Mouse (Mus musculus) ES-E14 (cell line): ENCODE measurements around the gene Ppp1r16b. TPM values are rescaled to one million over a fixed set of nuclear protein-coding genes. Genes with fewer than 3 reads are reported as not detected.
A peak's percentile ranks its signal among the peaks of the same experiment; 100 is the strongest.

Source experiments
- DNase-seq: peaks from one replicate; pipeline ENCODE4 v3.0.0-alpha.2; 2013; ENCODE audit warnings: low read depth, low spot score
- H3K27ac ChIP-seq: 2 replicates; pipeline ENCODE4 v1.5.1; 2012; ENCODE audit warnings: low read depth, mild to moderate bottlenecking, low read length, moderate library complexity, mixed read lengths; ENCODE audit not compliant: poor library complexity, insufficient read depth, severe bottlenecking
- H3K36me3 ChIP-seq: 2 replicates; pipeline ENCODE4 v1.6.1; 2012; ENCODE audit warnings: mild to moderate bottlenecking, low read length, moderate library complexity, mixed read lengths; ENCODE audit not compliant: control insufficient read depth, poor library complexity, insufficient read depth, severe bottlenecking
- H3K4me1 ChIP-seq, 2 experiments: fragments of 150-350 bp in 1 of 2; sonication (generic) in 1 of 2; 2 replicates each; pipeline ENCODE4 v1.6.1; 2012; ENCODE audit warnings: low read length in 2 of 2, mild to moderate bottlenecking in 1 of 2, mixed read lengths in 1 of 2; ENCODE audit not compliant: control insufficient read depth in 2 of 2, insufficient read depth in 2 of 2, poor library complexity in 1 of 2
- H3K4me3 ChIP-seq, 2 experiments: fragments of 150-350 bp in 1 of 2; sonication (generic) in 1 of 2; 2 replicates each; pipeline ENCODE4 v1.5.1; 2012; ENCODE audit warnings: low read length in 2 of 2, low read depth in 1 of 2, mild to moderate bottlenecking in 1 of 2, mixed read lengths in 1 of 2; ENCODE audit not compliant: insufficient read depth in 1 of 2, poor library complexity in 1 of 2, severe bottlenecking in 1 of 2
- H3K9ac ChIP-seq: 2 replicates; pipeline ENCODE4 v1.6.1; 2012; ENCODE audit warnings: low read depth, mild to moderate bottlenecking, low read length, mixed read lengths; ENCODE audit not compliant: poor library complexity, insufficient read depth, severe bottlenecking
- H3K9me3 ChIP-seq: fragments of 150-350 bp; sonication (generic); 2 replicates; pipeline ENCODE4 v1.6.1; 2012; ENCODE audit warnings: low read depth, mild to moderate bottlenecking, low read length; ENCODE audit not compliant: control insufficient read depth, insufficient read depth
- CHD2 ChIP-seq: IDR thresholded peaks from 2 replicates; pipeline ENCODE4 v1.6.1; 2014; ENCODE audit warnings: mild to moderate bottlenecking, low read depth, low read length, inconsistent platforms
- HCFC1 ChIP-seq: IDR thresholded peaks from 2 replicates; pipeline ENCODE4 v1.6.1; 2012; ENCODE audit warnings: low read length, inconsistent platforms, borderline replicate concordance; ENCODE audit not compliant: insufficient read depth
- MAFK ChIP-seq: IDR thresholded peaks from 2 replicates; pipeline ENCODE4 v1.6.1; 2014; ENCODE audit warnings: mild to moderate bottlenecking, low read depth, low read length, inconsistent platforms; ENCODE audit not compliant: insufficient read depth
- ZC3H11A ChIP-seq: IDR thresholded peaks from 2 replicates; pipeline ENCODE4 v1.6.1; 2012; ENCODE audit warnings: low read depth, mild to moderate bottlenecking, inconsistent platforms, low read length, borderline replicate concordance
- ZNF384 ChIP-seq: IDR thresholded peaks from 2 replicates; pipeline ENCODE4 v1.6.1; 2012; ENCODE audit warnings: low read depth, low read length, inconsistent platforms
- in situ Hi-C, 2 experiments: fragments of 600-800 bp; cut with MboI; formaldehyde crosslinking; loops; one replicate each; pipeline ENCODE4 v1.15.1; 2025; ENCODE audit warnings: low sequenced_read_pairs in 2 of 2, inconsistent platforms in 1 of 2; ENCODE audit not compliant: unreplicated experiment in 2 of 2
- total RNA-seq: library from RNA; depleted of rRNA; stranded (reverse); fragments of 300-350 nt; gene quantifications from 2 replicates; pipeline ENCODE4 v1.2.3, GENCODE M21; 2012

The Ppp1r16b gene
- total RNA-seq, 1 experiment = 1.2 TPM

- H3K9me3 ChIP-seq = no peaks in the 10 kb centered on the region
- no peak overlapping the region for H3K9ac ChIP-seq
- peaks cover 0 to 5% of the 10 kb centered on the region in 2 experiments; a peak in 1 of 4 replicates for H3K4me1 ChIP-seq
- no peaks in the 10 kb centered on the region for H3K36me3 ChIP-seq
- peak; percentile 72 for DNase-seq
- H3K4me3 ChIP-seq = no peak overlapping the region
- TF ChIP-seq ZC3H11A = no peak; the same call in 1 of the 2 replicates
- H3K27ac ChIP-seq = no peak overlapping the region
- in situ Hi-C loops = no loop called here
Measured at GRCm38 (mm10) chr2:158745049-158745482, 79.9 kb downstream of the Ppp1r16b start.

- Histone ChIP-seq H3K4me3 (no peak overlapping the region), H3K27ac (no peak overlapping the region), H3K9me3 (no peaks in the 10 kb centered on the region), H3K4me1 (peaks cover 0 to 5% of the 10 kb centered on the region in 2 experiments; a peak in 1 of 4 replicates), H3K9ac (no peak overlapping the region), H3K36me3 (no peaks in the 10 kb centered on the region)
- DNase-seq = no peak
- in situ Hi-C loops = no loop called here
- TF ChIP-seq ZC3H11A (no peak), CHD2 (no peak), ZNF384 (no peak), HCFC1 (no peak), MAFK (no peak)
Measured at GRCm38 (mm10) chr2:158746164-158746563, 81.0 kb downstream of the Ppp1r16b start.

- no peak for TF ChIP-seq ZC3H11A
- TF ChIP-seq CHD2 = no peak
- no peak for TF ChIP-seq HCFC1
- TF ChIP-seq ZNF384 = no peak
- no peak for TF ChIP-seq MAFK
- no peak overlapping the region for H3K27ac ChIP-seq
- DNase-seq = no peak
- in situ Hi-C loops = no loop called here
- no peaks in the 10 kb centered on the region for H3K9me3 ChIP-seq
- no peak overlapping the region for H3K9ac ChIP-seq
- peaks cover 0 to 5% of the 10 kb centered on the region in 2 experiments; a peak in 1 of 4 replicates for H3K4me1 ChIP-seq
- no peak overlapping the region for H3K4me3 ChIP-seq
- no peaks in the 10 kb centered on the region for H3K36me3 ChIP-seq
Measured at GRCm38 (mm10) chr2:158749366-158749765, 84.2 kb downstream of the Ppp1r16b start.

- H3K9me3 ChIP-seq = no peaks in the 10 kb centered on the region
- no peaks in the 10 kb centered on the region for H3K4me1 ChIP-seq
- no peak overlapping the region for H3K27ac ChIP-seq
- no peak overlapping the region for H3K4me3 ChIP-seq
- H3K9ac ChIP-seq = no peak overlapping the region
- TF ChIP-seq CHD2 = no peak
- TF ChIP-seq HCFC1 = no peak
- no peak for TF ChIP-seq ZC3H11A
- TF ChIP-seq ZNF384 = no peak
- no peak for TF ChIP-seq MAFK
- no peaks in the 10 kb centered on the region for H3K36me3 ChIP-seq
- in situ Hi-C loops = no loop called here
- DNase-seq = no peak
Measured at GRCm38 (mm10) chr2:158760231-158760630, 95.0 kb downstream of the Ppp1r16b start.

GRCm38 (mm10) chr2:158762339-158762738, 97.1 kb downstream of the Ppp1r16b start:
- Histone ChIP-seq H3K9me3 (no peaks in the 10 kb centered on the region), H3K36me3 (no peaks in the 10 kb centered on the region), H3K4me1 (0 out of 4 replicates have a peak, but pooled peaks cover 0 to under 1% of the 10 kb centered on the region in 2 experiments), H3K4me3 (no peak overlapping the region), H3K27ac (no peak overlapping the region), H3K9ac (no peak overlapping the region)
- TF ChIP-seq ZC3H11A (no peak), CHD2 (no peak), ZNF384 (no peak), HCFC1 (no peak), MAFK (no peak)
- in situ Hi-C loops = no loop called here
- DNase-seq = no peak
